Mouse (Mus musculus) layer of hippocampus, adult 8-10 months (tissue): ENCODE data around the gene Hcls1. TPM values are rescaled to one million over a fixed set of nuclear protein-coding genes. Genes with fewer than 3 reads are reported as not detected.
A peak's percentile ranks its signal among the peaks of the same experiment; 100 is the strongest.

ENCODE experiments used
- DNase-seq, 2 experiments: peaks; one replicate each; pipeline ENCODE4 v3.0.0; 2022; ENCODE audit warnings: low spot score in 2 of 2
- total RNA-seq, 4 experiments: library from RNA; stranded (reverse); gene quantifications; 2 replicates each; pipeline ENCODE4 v1.2.4; 2022

Hcls1 gene
- total RNA-seq, 4 experiments from 2014 or later: 3.7 to 22.8 (median 12.1) TPM

DNA sequence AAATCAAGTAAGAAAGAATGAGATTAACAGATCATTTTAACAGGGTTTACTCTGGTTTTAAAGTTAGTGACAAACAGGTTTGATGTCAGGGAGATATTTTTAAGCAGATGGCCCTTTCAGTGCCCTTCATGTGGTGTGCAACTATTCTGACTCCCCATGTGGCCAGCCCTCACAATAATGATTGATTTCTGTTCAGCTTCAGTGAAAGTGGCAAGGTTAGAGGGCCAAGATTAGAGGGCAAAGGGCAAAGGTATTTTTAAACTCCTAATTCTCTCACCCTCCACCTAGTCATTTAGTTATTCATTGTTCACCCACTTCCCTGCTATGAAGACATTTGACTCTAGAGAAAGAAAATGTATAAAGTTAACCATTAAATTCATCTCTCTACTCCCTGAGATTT is 53.3 kb downstream of the Hcls1 start:
- no peak for DNase-seq

DNA sequence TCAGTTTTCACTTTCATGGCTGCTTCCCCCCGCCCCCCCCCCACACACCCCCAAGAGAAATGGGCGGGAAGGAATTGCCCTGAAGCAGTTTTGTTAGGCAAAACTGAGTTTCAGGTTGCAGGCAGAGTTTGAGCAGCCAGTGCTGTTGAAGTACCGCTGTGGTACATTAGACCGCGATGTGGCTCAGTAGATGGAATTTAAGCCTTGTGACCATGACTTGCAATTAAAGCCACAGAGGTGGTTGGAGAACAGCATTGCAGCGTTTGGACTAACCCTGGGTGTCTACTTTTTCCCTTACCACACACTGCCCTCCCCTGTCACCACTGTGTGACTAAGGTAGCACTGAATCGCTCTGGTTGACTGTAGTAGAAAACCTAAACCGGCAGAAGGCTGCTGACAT is 54.7 kb downstream of the Hcls1 start:
- no peak for DNase-seq

DNA sequence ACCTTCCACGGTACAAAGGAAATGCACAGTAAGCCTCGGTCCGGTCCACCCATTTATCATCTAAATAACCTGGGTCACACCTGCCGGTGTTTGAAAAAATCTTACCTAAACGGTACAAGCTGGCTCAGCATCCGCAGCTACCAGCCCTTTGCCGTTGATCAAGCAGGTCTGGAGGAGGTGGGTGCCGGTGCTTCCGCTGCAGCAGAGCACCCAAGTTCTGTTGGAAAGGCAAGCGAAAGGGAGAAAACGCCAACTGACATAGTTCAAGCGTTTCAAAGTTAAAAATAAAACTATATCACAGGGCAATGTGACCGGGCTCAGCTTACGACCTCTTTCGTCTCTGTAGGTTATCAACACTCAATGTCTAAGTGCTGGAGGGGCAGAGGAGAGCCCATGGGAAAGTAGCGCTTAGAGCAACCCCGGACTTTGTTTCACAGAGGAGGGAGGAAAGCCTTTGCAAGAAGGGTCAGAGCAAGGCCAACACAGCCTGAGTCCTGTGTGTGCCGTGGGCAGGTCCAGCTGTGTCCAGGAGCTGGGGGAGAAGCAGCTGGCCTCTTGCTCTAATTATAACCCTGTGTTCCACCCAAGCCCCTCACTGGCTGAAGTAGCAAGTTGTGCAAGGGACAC is 55.3 kb downstream of the Hcls1 start, which contains the start of gene Fbxo40:
TSS of gene Fbxo40 (minus strand) at position 469 of the 627 bp plus-strand sequence.
- no peak for DNase-seq

- no peak for DNase-seq
Measured at GRCm38 (mm10) chr16:36997650-36998049, 62.9 kb downstream of the Hcls1 start.

GRCm38 (mm10) chr16:36999366-36999972 is 64.7 kb downstream of the Hcls1 start:
- no peak for DNase-seq

GRCm38 (mm10) chr16:37009262-37009661 is 74.5 kb downstream of the Hcls1 start:
- DNase-seq: no peak

DNA sequence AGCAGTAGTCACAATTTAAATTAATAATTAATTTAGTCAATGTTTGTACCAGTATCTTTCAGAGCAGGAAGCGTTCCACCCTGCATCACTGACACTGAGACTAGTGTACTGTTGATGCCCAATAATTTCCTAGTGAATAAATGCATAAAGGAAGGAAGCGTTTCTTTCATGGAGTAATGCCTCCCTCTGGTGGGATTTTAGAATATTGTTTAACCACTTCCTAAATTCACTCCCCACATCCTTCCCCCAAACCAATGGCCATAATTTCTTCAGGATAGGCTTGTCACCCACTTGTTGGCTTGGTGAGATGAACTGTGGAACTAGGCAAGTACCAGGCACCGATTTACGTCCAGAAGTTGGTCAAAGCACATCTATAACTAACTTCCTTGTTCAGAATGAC is 75.6 kb downstream of the Hcls1 start:
- DNase-seq: peak in 1 of 2 experiments; percentile 14

DNA sequence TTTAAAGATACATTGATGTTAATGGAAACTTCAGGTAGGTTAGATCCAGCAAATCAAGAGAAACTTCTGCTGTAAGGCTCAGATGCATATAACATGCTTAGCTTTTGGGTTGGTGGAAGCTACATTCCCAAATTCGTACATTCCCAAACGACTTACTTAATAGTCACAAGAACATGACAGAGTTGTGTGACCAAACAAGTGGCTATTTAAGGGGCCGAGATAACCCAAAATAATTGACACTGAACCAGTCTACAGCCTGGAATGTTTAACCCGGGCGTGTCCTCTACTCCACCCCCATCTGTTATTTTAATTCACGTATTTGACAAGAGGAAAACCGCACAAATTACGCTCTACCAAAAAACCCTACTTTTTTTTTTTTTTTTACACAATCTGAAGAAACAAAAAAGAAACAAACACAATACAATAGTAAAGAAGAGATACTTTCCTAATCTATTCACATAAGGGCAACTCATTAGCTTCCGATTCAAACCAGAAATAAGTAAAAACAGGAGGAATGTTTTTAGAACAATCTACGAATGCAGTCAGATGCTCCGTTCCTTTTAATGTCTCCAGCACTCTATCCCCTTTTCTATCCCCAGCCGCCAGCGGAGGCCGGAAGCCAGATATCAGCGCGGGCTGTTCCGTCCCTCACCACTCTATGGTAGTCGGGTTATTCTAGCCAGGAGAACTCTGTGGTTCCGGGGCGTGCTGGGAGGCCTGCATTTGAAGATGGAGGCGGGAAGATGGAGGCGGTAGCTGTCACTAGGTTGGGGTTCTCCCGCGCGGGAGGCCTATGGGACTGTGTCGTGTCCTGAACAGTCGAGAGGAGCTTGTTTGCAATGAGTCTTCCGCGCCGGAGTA is 76.5 kb downstream of the Hcls1 start, which contains the start of gene Polq:
TSS of gene Polq (plus strand) at position 726 of the 861 bp plus-strand sequence.
- peak; percentile 89 to 91 for DNase-seq

DNA sequence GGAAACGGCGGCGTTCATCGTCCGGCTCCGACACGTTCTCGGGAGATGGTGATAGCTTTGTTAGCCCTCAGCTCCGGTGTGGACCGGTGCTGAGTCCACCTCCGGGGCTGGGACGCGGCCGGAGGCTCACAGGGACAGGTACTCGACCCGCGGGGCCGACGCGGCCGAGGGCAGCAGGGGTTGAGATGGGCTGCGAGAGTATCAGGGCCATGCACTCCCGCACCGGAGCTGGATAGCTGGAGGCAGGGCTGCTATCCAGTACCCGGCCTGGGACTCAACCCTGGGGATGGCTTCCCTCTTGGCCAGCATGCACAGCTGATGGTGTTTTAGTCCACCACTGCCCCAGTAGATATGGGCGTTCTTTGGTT is 77.1 kb downstream of the Hcls1 start:
- no peak for DNase-seq

- no peak for DNase-seq
Measured at GRCm38 (mm10) chr16:37012336-37012735, 77.6 kb downstream of the Hcls1 start.

Other genes with a start within 250 kb of the Hcls1 start
- gene Ildr1, start 241.0 kb upstream of the Hcls1 start, total RNA-seq: under 1 TPM; 0.14 to 0.27 (median 0.21) TPM
- gene Slc15a2, start 150.0 kb upstream of the Hcls1 start, total RNA-seq: 10 to 100 TPM; 40.6 to 49.4 (median 47.8) TPM
- 10 to 100 TPM; 50.2 to 55.2 (median 53.1) TPM for gene Iqcb1, start 106.6 kb upstream of the Hcls1 start, total RNA-seq
- 1 to 10 TPM; 1.8 to 3.0 (median 2.2) TPM for gene Eaf2, start 60.0 kb upstream of the Hcls1 start, total RNA-seq
- 10 to 100 TPM; 70.1 to 80.3 (median 74.5) TPM for gene Golgb1, start 59.8 kb upstream of the Hcls1 start, total RNA-seq
- under 1 TPM in 3 of 4 experiments, not detected in 1; 0.16 to 0.28 (median 0.20) TPM for gene Fbxo40, start 55.5 kb downstream of the Hcls1 start, total RNA-seq
- gene Polq, start 76.8 kb downstream of the Hcls1 start, total RNA-seq: 1 to 10 TPM in 3 of 4 experiments, under 1 TPM in 1; 0.70 to 1.4 (median 1.1) TPM